Mouse (Mus musculus) MEL (cell line): Measurements from ENCODE around the gene Kif5a. TPM values are rescaled to one million over a fixed set of nuclear protein-coding genes. Genes with fewer than 3 reads are reported as not detected.

Experiments used
- DNase-seq: peaks from one replicate; pipeline ENCODE4 v3.0.0; 2011; ENCODE audit warnings: low read depth, low spot score
- H3K27ac ChIP-seq: 2 replicates; pipeline ENCODE4 v1.5.1; 2012; ENCODE audit warnings: low read depth, mild to moderate bottlenecking, control low read depth, low read length, moderate library complexity; ENCODE audit not compliant: control insufficient read depth
- H3K27me3 ChIP-seq, 2 experiments: fragments of 150-350 bp in 1 of 2; sonication (generic) in 1 of 2; 2 replicates each; pipeline ENCODE4 v1.6.1; 2012; ENCODE audit warnings: low read length in 2 of 2, mild to moderate bottlenecking in 2 of 2, improper control_type of control experiment in 1 of 2, moderate library complexity in 1 of 2; ENCODE audit not compliant: insufficient read depth in 2 of 2, control insufficient read depth in 1 of 2
- H3K36me3 ChIP-seq, 2 experiments: 2 replicates each; pipeline ENCODE4 v1.6.1; 2012 to 2014; ENCODE audit warnings: low read length in 2 of 2, improper control_type of control experiment in 1 of 2, inconsistent platforms in 1 of 2, mild to moderate bottlenecking in 1 of 2; ENCODE audit not compliant: insufficient read depth in 2 of 2, control insufficient read depth in 1 of 2
- H3K4me1 ChIP-seq, 2 experiments: fragments of 150-350 bp in 1 of 2; sonication (generic) in 1 of 2; 2 replicates each; pipeline ENCODE4 v1.6.1; 2012; ENCODE audit warnings: low read length in 2 of 2, improper control_type of control experiment in 1 of 2, mild to moderate bottlenecking in 1 of 2; ENCODE audit not compliant: insufficient read depth in 2 of 2, control insufficient read depth in 1 of 2
- H3K4me3 ChIP-seq, 2 experiments: fragments of 150-350 bp in 1 of 2; sonication (generic) in 1 of 2; 2 replicates each; pipeline ENCODE4 v1.5.1; 2012; ENCODE audit warnings: low read depth in 2 of 2, low read length in 2 of 2, mild to moderate bottlenecking in 2 of 2, moderate library complexity in 2 of 2, control low read depth in 1 of 2, improper control_type of control experiment in 1 of 2; ENCODE audit not compliant: control insufficient read depth in 1 of 2, insufficient read depth in 1 of 2
- H3K79me2 ChIP-seq: 2 replicates; pipeline ENCODE4 v1.6.1; 2012; ENCODE audit warnings: mild to moderate bottlenecking, low read length, moderate library complexity; ENCODE audit not compliant: control insufficient read depth, poor library complexity, insufficient read depth
- H3K9ac ChIP-seq: 2 replicates; pipeline ENCODE4 v1.6.1; 2012; ENCODE audit warnings: low read depth, mild to moderate bottlenecking, control low read depth, low read length, moderate library complexity; ENCODE audit not compliant: control insufficient read depth, poor library complexity, severe bottlenecking
- H3K9me3 ChIP-seq: fragments of 150-350 bp; sonication (generic); replicated peaks from 2 replicates; pipeline ENCODE4 v1.6.1; 2012; ENCODE audit warnings: mild to moderate bottlenecking, low read length, improper control_type of control experiment, moderate library complexity; ENCODE audit not compliant: insufficient read depth
- CTCF ChIP-seq, 3 experiments: IDR thresholded peaks in 2 of 3; conservative IDR thresholded peaks in 1 of 3; 2 replicates each; pipeline ENCODE4 v1.5.1; 2011 to 2012; ENCODE audit warnings: low read length in 3 of 3, low read depth in 2 of 3, mild to moderate bottlenecking in 2 of 3, improper control_type of control experiment in 1 of 3, inconsistent platforms in 1 of 3, mixed read lengths in 1 of 3, moderate library complexity in 1 of 3; ENCODE audit not compliant: control insufficient read depth in 1 of 3, insufficient read depth in 1 of 3, poor library complexity in 1 of 3, severe bottlenecking in 1 of 3
- EP300 ChIP-seq, 2 experiments: IDR thresholded peaks; 2 replicates each; pipeline ENCODE4 v1.6.1; 2011; ENCODE audit warnings: improper control_type of control experiment in 2 of 2, low read length in 2 of 2, low read depth in 1 of 2, mild to moderate bottlenecking in 1 of 2
- HCFC1 ChIP-seq: IDR thresholded peaks from 2 replicates; pipeline ENCODE4 v1.6.1; 2012; ENCODE audit warnings: low read depth, mild to moderate bottlenecking, inconsistent platforms, low read length, improper control_type of control experiment, moderate library complexity
- JUND ChIP-seq: IDR thresholded peaks from 2 replicates; pipeline ENCODE4 v1.6.1; 2011; ENCODE audit warnings: low read depth, mild to moderate bottlenecking, improper control_type of control experiment, low read length
- MYB ChIP-seq: IDR thresholded peaks from 2 replicates; pipeline ENCODE4 v1.6.1; 2011; ENCODE audit warnings: mild to moderate bottlenecking, low read depth, low read length, improper control_type of control experiment
- POLR2A ChIP-seq, 2 experiments: IDR thresholded peaks; 2 replicates each; pipeline ENCODE4 v1.6.1; 2011 to 2012; ENCODE audit warnings: low read length in 2 of 2, mild to moderate bottlenecking in 2 of 2, control low read depth in 1 of 2, improper control_type of control experiment in 1 of 2, low read depth in 1 of 2, moderate library complexity in 1 of 2; ENCODE audit not compliant: control insufficient read depth in 1 of 2, insufficient read depth in 1 of 2, poor library complexity in 1 of 2
- POLR2AphosphoS2 ChIP-seq: IDR thresholded peaks from 2 replicates; pipeline ENCODE4 v1.6.1; 2011; ENCODE audit warnings: low read length, improper control_type of control experiment
- POLR2AphosphoS5 ChIP-seq: IDR thresholded peaks from 2 replicates; pipeline ENCODE4 v1.6.1; 2012; ENCODE audit warnings: low read depth, borderline replicate concordance, mild to moderate bottlenecking, inconsistent platforms, low read length, moderate library complexity, mixed read lengths
- SIN3A ChIP-seq: IDR thresholded peaks from 2 replicates; pipeline ENCODE4 v1.6.1; 2012; ENCODE audit warnings: low read length, improper control_type of control experiment, inconsistent platforms
- SMC3 ChIP-seq: IDR thresholded peaks from 2 replicates; pipeline ENCODE4 v1.6.1; 2011; ENCODE audit warnings: low read depth, low read length, improper control_type of control experiment
- UBTF ChIP-seq: IDR thresholded peaks from 2 replicates; pipeline ENCODE4 v1.6.1; 2012; ENCODE audit warnings: low read depth, mild to moderate bottlenecking, inconsistent platforms, low read length, improper control_type of control experiment, moderate library complexity, borderline replicate concordance; ENCODE audit not compliant: insufficient read depth
- USF1 ChIP-seq: IDR thresholded peaks from 2 replicates; pipeline ENCODE4 v1.6.1; 2014; ENCODE audit warnings: low read depth, mild to moderate bottlenecking, inconsistent platforms, low read length, improper control_type of control experiment, moderate library complexity
- ZMIZ1 ChIP-seq: IDR thresholded peaks from 2 replicates; pipeline ENCODE4 v1.6.1; 2012; ENCODE audit warnings: low read depth, mild to moderate bottlenecking, inconsistent platforms, low read length, improper control_type of control experiment, moderate library complexity
- polyA plus RNA-seq, 2 experiments: library from polyadenylated mRNA; stranded (reverse) in 1 of 2; unstranded in 1 of 2; fragments of >175 nt in 1 of 2; fragments of >200 nt in 1 of 2; gene quantifications; 2 replicates each; pipeline versions ENCODE4 v1.2.1 to v1.2.4; 2012; ENCODE audit warnings: low replicate concordance in 2 of 2, low read depth in 1 of 2; ENCODE audit not compliant: insufficient read length in 2 of 2, insufficient read depth in 1 of 2, missing spikeins in 1 of 2
- total RNA-seq: library from RNA; depleted of rRNA; stranded (reverse); fragments of 300-350 nt; gene quantifications from 2 replicates; pipeline ENCODE4 v1.2.3, GENCODE M21; 2012

Gene Kif5a
- total and polyA plus RNA-seq, 3 experiments, result 0.42 to 1.3 TPM; not detected in 1

- Histone ChIP-seq H3K27ac (no peak overlapping the region), H3K79me2 (peaks cover 3% of the 10 kb centered on the region; the same call in 1 of the 2 replicates), H3K9ac (no peak overlapping the region), H3K36me3 (peaks cover 0 to 37% of the 10 kb centered on the region in 2 experiments; a peak in 2 of 4 replicates), H3K4me3 (no peak overlapping the region), H3K9me3 (no peaks in the 10 kb centered on the region), H3K4me1 (no peaks in the 10 kb centered on the region), H3K27me3 (no peaks in the 10 kb centered on the region)
- TF ChIP-seq USF1 (no peak), JUND (no peak), SMC3 (no peak), MYB (no peak)
- no peak for DNase-seq
These were observed 40.0 kb upstream of the Kif5a start for GRCm38 (mm10) chr10:127303136-127303535.

DNA sequence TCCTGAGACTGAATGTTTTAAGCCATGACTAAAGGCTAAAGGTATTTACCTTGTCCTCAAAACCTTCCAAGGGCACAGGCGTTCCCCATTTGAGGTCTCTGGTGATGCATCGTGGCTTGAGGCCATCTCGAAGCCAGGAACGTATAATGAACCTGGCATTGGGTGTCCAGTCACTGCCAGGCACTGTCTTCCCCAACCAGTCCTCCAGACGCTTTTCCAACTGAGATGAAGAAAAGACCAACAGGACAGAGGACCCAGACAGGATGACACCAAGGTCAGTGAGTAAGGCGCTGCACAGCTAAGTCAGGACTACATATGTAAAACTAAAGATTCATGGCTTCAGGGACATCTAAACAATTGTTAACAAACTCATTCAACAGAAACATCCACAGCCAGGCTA is 37.2 kb upstream of the Kif5a start:
- H3K9me3 ChIP-seq, result no peaks in the 10 kb centered on the region
- no peak overlapping the region for H3K4me3 ChIP-seq
- no peak overlapping the region for H3K27ac ChIP-seq
- H3K9ac ChIP-seq, result no peak overlapping the region
- no peaks in the 10 kb centered on the region for H3K79me2 ChIP-seq
- TF ChIP-seq POLR2AphosphoS2, result no peak
- H3K4me1 ChIP-seq, result no peaks in the 10 kb centered on the region
- H3K36me3 ChIP-seq, result peaks cover 0 to 28% of the 10 kb centered on the region in 2 experiments; a peak in 2 of 4 replicates
- no peak for DNase-seq
- H3K27me3 ChIP-seq, result no peaks in the 10 kb centered on the region

DNA sequence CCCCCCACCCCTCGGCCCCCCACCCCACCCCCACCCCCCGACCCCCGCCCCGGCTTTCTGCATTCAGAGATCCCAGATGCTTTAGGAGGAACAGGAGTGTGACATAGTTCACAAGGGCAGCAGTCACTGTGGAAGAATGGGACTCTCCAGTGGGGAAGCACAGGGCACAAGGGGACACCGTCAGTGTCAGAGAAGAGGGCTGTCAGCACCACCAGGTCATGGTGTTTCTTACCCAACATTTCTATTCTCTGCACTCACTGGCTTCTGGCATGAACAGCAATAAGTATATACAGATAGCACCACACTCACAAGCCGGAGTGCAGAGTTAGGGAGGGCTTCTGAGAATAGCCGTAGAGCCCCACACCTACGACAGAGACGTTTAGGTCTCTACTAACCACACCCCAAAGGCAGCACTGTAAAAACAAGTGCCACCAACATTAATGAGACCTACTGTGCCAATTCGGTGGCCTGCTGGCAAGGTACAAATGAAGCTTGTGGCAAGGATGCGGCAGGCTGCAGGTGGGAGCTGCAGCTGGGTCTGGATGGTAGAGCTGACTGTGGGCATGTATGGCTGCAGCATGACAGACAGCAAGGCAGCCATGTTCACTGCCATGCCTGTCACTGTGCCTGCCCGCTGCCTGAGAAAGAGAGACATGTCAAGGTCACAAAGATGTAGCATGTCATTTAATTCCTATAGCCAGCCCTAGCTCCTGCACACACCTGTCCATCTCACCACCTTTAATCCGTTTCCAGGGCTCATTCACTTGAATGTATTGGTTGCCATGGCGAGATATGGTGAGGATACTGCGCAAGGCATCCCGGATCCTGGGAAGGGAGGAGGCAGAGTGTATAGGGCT is 34.1 kb upstream of the Kif5a start:
- Histone ChIP-seq H3K27me3 (no peaks in the 10 kb centered on the region), H3K36me3 (peaks cover 14 to 33% of the 10 kb centered on the region in 2 experiments), H3K9ac (no peak overlapping the region), H3K4me1 (peaks cover 0 to 13% of the 10 kb centered on the region in 2 experiments; a peak in 2 of 4 replicates)
- TF ChIP-seq HCFC1 (no peak), UBTF (no peak), EP300 (IDR thresholded peaks at IDR 0.05; ENCODE audit: low read depth in 1 of 2, low read length in 2 of 2) (no peak), ZMIZ1 (no peak), POLR2AphosphoS2 (peak; percentile 86), SIN3A (peak; percentile 11; the same call in 1 of the 2 replicates), CTCF (IDR thresholded peaks at IDR 0.05 in 2 of 3, conservative IDR thresholded peaks at IDR 0.05 in 1 of 3; ENCODE audit: control insufficient read depth in 1 of 3, insufficient read depth in 1 of 3, low read depth in 2 of 3, low read length in 3 of 3, poor library complexity in 1 of 3, severe bottlenecking in 1 of 3) (no peak), POLR2AphosphoS5 (peak; percentile 89), POLR2A (IDR thresholded peaks at IDR 0.05; ENCODE audit: control insufficient read depth in 1 of 2, insufficient read depth in 1 of 2, low read depth in 1 of 2, low read length in 2 of 2, poor library complexity in 1 of 2) (peak; percentile 53 to 62; a peak in 3 of 4 replicates)
- TF ChIP-seq, all 39 proteins: peak for 4
- Histone ChIP-seq H3K79me2 (peaks cover 14% of the 10 kb centered on the region), H3K4me3 (no peak overlapping the region), H3K9me3 (no peaks in the 10 kb centered on the region), H3K27ac (no peak overlapping the region)
- DNase-seq, result no peak
